Mouse (Mus musculus) embryo, embryonic 10.5 days (tissue): ENCODE measurements at regions not wholly inside any gene's neighbourhood (a gene's known extent, or its start where the extent isn't known, plus 50 kb on each side); places are given as distances from the start of the nearest gene placed in this dataset.

Experiments
- DNase-seq: peaks from one replicate; pipeline ENCODE4 v3.0.0-alpha.2; 2015; ENCODE audit warnings: low spot score

DNA sequence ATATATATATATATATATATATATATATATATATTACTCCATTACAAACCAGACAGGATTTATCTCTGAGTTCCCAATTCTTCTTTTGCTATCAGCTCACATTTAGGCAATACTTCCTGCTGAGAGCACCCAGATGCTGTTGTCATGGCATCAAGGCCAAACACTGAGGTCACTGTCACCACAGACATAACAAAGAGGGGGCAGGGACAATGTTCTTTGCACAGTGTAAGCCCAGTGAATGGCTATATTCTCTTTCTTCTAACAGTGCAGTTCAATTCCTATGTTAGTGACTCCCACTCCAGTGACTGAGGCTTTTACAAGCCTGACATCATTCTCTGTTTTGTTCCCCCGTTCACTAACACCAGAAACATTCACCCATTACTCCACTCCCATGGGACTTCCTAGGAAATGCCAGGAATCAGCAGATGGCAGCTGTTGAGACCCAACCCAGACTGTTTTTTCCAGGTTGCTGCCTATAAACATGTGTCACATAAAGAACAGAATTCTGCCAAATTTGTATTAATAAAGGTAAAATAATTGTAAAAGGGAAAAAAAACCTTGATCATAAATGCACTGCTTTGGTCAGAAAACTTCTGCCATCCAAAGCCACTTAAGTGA lies 289.5 kb downstream of the Slc22a22 start:
- DNase-seq = no peak

DNA sequence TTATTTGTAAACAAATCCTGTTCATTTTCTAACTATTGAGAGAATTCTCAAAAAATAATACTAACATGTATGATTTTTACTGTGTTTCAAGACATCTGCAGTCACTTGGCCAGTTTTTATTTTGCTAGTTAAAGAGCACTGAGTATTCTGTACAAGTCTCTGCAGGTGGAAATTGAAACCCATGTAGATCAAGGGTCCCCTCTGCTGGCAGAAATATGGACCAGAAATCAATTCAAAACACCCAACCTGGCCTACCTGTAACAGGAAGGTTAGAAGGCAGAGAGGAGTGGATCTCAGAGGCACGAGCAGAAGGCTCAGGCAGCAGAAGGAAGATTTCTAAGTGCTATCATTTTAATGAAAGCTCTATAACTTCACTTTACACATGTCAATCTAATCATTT lies 298.3 kb downstream of the Slc22a22 start:
- no peak for DNase-seq

DNA sequence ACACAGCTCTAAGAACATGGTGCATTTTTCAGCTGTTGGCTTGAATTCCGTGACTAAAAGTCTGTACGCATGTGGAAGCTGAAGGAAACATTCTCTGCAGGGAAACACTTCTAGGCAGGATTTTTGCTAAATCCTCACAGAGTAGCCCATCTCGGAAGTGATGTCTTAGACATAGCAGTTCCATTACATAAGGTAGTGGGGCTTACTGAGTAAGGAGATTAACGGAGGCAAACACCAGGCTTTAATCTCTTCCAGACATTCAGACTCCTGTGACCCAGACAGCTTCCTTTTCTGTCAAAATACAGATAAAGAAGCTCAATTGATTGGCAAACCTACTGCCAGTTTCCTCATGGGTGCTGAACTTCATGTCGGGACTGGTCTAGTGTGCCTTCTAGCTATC lies 304.7 kb downstream of the Slc22a22 start:
- peak; percentile 49 for DNase-seq

DNA sequence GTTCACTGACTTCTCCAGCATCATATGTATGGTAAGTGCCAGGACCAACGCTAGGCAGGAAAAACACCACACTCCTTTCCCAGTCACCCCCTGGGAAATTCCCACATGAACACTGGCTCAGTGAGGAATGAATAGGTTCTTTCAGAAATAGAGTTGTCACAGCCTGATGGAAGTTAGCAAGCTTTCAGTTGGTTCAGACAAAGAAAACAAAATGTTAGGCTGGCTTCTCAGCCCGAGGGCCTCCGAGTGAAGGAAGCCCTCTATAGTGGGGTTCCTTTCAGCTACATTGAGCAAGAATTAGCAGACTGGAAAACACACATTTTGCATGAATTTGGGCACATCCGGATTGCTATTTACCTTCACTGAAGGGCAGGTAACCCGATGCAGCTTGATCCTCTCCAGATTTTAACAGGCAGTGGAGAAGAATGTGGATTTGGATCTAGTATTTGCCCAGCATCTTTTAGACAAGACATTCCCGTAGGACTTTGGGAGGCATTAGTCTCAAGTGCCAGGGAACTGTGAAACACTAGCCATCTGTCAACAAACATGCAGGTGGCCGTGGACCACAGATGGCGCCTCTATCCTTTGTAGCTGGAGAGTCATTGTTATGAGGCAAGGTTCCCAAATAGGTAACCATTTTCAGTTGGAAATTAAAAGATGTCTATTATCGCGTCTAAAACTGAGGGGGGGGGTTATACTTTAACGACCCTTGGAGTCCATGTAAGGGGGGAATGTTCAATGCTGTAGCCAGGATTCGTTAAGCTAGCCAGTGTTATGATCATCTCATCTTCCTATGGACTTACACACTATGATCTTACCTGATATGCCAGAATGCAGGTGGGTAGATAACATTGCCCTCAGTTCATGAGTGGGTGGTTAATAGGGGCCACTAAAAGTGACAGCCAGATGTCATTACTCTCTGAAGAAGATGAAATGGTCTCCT lies 314.8 kb downstream of the Slc22a22 start:
- DNase-seq = peak; percentile 73

DNA sequence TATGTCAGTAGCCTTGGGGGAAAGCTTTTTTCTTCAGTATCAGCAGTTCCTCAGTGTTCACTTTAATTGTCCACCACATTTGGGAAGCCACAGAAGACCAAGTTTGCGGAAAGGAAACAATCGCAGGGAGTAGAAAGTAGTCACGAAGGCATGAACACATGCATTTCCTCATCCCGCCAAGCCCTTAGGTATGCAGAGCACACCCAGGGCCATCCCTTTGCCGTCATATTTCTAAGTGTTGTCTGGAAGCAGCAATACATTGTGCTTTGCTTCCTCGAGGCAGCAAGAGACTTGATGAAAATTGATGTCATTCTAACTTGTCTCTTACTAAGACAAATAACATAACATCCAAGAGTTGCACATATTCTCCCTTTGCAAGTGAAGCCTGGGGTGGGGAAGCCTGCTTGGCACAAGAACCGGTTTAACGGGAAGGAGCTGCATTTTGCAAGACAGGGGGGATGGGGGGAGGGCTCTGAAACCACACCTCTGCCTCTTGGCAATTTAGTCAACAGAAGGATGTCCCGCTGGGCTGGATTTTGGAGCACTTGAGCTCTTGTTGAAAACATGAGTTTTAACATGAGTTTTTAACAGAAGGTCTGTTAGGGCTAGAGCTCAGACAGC lies 337.2 kb downstream of the Slc22a22 start:
- peak; percentile 43 for DNase-seq

DNA sequence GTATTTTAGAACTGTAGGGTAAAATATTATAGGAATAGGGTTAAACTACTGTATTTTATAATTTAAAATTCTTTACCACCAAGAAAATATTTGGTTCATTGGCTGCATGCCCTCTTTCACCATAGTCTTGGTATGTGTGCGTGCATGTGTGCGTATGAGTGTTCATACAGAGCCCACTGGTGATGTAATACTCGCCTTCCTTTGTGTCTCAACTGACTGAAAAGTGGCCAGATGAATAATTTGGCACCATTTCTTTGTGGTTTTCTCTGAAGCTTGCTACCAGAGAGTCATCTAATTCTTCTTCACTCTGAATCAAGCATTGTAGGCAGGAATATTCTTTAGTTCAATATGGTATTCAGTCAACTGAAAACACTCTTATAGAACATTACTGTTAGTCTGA lies 372.7 kb downstream of the Slc22a22 start:
- DNase-seq = no peak

DNA sequence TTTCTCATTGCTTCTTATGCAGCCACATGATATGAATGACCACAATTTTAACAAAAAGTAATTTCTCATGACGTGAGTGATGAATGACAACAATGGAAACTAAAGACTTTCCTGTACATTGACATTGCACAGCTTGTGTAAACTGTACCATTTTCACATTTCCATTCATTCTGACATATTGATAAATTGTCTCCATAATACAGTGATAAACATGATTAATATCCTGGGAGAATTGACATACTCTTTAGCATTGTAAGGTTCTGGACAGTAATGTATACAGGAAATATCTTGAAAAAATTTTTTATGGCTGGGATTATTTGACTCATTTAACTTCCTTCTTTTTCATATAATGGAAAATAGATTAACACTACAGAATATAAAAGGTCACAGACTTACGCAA lies 380.1 kb downstream of the Slc22a22 start:
- DNase-seq = no peak

DNA sequence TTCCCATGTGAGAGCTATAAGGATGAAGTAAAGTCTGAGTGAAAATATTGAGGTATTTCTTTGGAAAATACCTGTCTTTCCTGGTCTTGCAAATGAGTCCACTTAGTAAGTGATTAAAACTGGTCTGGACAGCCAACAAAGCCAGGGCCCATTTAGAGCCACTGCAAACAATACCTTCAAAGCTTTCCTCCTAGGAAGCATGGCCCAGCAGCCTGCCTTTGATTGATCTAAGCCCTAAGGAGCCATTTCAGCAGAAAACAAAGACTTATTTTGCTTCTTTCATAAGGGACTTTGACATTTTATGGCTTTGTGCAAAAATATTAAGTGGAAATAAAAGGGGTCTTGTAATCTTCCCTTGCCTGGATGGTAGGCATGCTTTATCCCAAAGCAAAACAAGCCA lies 397.6 kb downstream of the Slc22a22 start:
- peak; percentile 14 for DNase-seq

DNA sequence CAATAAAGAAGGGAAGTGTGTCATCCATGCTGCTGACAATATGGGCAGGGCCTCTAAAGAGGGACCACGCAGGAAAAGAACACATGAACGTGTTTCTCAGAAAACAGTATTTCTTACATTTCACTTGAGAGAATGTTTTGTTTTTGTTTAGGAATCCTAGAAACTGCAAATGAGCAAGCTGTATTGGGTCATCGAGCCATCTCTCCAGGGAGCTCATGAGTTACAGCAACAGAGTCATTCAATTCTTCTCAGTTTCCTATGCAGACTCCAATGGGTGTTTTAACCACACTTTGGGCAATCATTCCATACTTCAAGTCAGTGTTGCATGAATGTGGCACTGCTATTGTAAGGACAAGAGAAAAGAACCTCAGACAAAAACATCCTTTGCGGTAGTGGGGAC lies 403.6 kb downstream of the Slc22a22 start:
- DNase-seq = no peak

DNA sequence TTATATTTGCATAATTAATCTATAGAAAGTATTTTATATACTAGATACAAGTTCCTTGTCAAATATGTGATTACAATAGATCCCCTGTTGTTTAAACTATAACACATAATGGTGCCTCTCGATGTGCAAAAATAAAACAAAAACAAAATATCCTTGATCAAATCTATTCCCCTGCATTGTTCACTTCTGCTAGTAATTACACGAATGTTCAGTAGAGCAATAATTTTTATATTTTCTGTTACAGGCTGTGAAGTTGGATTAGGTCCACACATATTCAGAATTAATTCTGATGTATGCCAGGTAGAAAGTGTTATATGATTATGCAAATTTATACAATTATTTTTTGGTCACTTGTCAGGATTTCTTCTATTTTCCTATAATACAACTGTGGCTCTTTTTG lies 415.9 kb downstream of the Slc22a22 start:
- no peak for DNase-seq

DNA sequence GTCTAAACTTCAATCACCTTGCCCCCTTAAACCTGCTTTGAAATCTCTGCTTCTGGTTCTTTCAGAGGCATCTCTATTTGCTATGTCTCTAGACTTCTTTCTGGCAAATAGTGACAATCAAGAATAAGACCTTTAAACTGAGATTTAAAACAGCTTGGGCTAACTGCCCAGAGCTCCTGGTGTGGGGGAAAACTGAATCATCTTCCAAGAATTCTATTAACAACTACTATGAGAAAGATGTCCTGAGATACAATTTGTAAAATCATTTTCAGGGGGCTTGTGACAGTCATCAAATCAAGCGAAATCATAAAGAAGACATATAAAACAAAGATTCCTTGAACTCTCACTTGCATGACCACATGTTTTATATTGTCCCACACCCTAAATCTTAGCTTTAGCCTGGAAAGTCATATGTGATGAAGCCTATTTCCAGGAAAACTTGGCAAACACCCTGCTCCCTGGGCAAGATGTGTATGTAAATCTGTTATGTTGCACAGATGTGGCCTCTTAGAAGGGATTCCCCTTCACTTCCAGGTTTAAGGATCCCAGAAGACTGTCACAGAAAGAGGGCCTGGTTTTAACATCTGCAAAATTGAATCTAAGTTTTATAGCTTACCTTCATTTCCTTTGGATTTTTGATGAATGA lies 417.8 kb downstream of the Slc22a22 start:
- no peak for DNase-seq

DNA sequence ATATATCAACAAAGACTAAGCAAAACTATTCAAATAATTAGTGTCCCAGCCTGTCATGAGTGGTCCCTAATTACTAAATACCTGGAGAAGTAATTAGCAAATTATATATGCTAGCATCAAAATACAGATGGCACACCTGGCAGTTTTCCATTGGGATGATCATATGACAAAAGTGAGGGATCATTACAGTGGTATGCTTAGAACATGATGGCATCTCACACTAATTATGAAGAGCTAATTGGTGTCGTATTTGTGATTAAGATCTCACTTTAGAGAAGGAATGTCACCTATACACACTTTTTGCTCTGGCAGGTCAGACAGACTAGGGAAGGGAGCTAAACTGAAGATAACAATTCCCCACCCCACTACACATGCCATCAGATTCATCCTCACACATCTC lies 425.1 kb downstream of the Slc22a22 start:
- DNase-seq = no peak

DNA sequence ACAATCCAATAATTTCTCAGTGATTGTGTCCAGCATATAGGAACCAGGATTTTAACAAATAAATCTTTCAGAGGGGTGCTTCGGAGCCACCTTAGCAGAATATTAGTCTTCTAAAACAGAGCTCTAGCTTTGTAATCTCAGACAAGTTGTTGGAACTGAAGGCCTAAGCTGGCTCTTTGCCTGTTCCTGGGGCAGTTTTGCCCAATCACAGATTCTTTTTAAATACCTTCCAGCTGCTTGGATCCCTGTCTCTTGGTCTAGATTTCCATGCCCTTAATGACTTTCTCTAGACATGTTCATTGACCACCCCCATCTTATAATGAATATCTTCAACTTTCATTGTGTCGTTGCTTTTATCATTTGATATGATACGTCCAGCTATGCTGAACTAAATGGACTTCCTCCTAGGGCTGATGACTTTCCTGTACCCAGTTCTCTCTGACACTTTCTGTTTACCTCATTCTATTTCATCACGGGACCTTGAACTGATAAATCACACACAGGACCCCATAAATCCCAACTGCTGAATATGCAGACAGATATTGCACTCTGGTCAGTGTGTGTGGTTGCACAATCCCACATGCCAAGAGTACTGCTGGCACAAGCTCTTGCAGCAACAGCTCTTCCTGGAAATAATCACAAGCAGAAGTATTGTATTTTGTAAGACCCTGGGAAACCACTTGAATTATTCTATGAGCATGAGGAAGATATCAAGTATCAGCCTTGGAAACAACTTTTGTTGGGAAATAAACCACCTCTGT lies 440.4 kb downstream of the Slc22a22 start:
- no peak for DNase-seq

DNA sequence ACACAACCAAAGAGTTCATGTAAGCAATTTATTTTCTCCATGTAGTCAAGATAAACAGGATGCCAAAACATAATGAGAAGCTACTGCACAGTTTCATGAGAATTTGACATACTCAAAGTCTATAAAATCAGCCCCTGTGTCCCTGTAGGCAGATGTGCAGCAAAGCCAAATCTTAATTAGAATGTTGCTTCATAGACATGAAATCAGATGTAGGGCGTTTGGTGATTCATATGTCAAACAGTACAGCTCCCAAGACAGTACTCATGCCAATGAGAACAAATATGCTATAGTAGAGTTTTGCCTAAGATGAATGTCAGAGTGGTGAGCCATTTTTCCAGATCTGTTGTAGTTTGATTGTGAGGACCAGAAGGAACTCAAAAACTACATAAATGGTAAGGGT lies 444.4 kb downstream of the Slc22a22 start:
- DNase-seq = no peak
